Mouse (Mus musculus) left cerebral cortex, adult 2 months (tissue): ENCODE results near the gene Nrsn1. TPM values are rescaled to one million over a fixed set of nuclear protein-coding genes. Genes with fewer than 3 reads are reported as not detected.
"Not testable (repeated sequence)": the region's sequence is repeated elsewhere in the genome, so short reads cannot be mapped to it uniquely, and the experiment has no call there.

Experiments
- DNase-seq, 2 experiments: peaks; one replicate each; pipeline ENCODE4 v3.0.0; 2021 to 2022; ENCODE audit warnings: low spot score in 2 of 2, mixed read lengths in 1 of 2; ENCODE audit errors: extremely low spot score in 1 of 2
- H3K27ac ChIP-seq: fragments of 200-600 bp; 2 replicates; pipeline ENCODE4 v1.8.1; 2022
- H3K4me3 ChIP-seq: fragments of 200-600 bp; 2 replicates; pipeline ENCODE4 v1.8.1; 2022
- CTCF ChIP-seq: fragments of 200-600 bp; IDR thresholded peaks from 2 replicates; pipeline ENCODE4 v1.8.1; 2022; ENCODE audit warnings: antibody characterized with exemption, mild to moderate bottlenecking, moderate library complexity
- intact Hi-C: fragments of 180-260 bp; cut with DNase I; formaldehyde crosslinking; loops from one replicate; pipeline ENCODE4 v1.15.1; 2025
- long read RNA-seq, 2 experiments: library from polyadenylated mRNA; stranded (forward); transcript quantifications; one replicate each; pipeline ENCODE4 v2.0.0; 2021; ENCODE audit warnings: borderline mapping rate in 2 of 2
- total RNA-seq, 2 experiments: library from RNA; stranded (reverse); gene quantifications; 2 replicates each; pipeline ENCODE4 v1.2.3; 2021

Nrsn1 gene
- 100 to 1,000 TPM; 488 to 509 TPM for total RNA-seq
- long read RNA-seq, experiment 1, transcript Nrsn1-201 (4 exons, 2,222 nt) = major isoform, 1,093 of 1,155 reads
- long read RNA-seq, experiment 1, partial matches to known transcripts = 6 of 1,155 reads
- long read RNA-seq, experiment 1, other reads (novel, unspliced or antisense) = 56 of 1,155 reads
- long read RNA-seq, experiment 2, transcript Nrsn1-201 (4 exons, 2,222 nt) = major isoform, 821 of 871 reads
- long read RNA-seq, experiment 2, partial matches to known transcripts = 7 of 871 reads
- long read RNA-seq, experiment 2, other reads (novel, unspliced or antisense) = 42 of 871 reads

DNA sequence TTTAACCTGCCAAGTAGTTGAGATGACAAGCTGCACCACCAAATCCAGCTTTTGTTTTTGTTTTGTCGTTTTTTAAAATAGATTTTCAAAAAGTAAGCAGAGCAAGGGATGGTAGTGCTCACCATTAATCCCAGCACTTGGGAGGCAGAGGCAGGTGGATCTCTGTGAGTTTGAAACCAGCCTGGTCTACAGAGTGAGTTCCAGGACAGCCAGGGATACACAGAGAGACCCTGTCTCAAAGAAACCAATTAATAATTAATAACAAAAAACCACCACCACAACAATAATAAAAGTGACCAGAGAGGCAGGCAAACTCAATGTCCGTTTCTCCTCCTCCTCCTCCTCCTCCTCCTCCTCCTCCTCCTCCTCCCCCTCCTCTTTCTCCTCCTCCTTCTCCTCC lies at the start of gene Nrsn1:
Nrsn1 (minus strand) TSS at position 101 of the 400 bp plus-strand sequence.
- DNase-seq, intact Hi-C loops: not testable (repeated sequence)
- Histone ChIP-seq H3K27ac (peak within 1 kb of the TSS; percentile 76), H3K4me3 (peak within 1 kb of the TSS; percentile 62)

DNA sequence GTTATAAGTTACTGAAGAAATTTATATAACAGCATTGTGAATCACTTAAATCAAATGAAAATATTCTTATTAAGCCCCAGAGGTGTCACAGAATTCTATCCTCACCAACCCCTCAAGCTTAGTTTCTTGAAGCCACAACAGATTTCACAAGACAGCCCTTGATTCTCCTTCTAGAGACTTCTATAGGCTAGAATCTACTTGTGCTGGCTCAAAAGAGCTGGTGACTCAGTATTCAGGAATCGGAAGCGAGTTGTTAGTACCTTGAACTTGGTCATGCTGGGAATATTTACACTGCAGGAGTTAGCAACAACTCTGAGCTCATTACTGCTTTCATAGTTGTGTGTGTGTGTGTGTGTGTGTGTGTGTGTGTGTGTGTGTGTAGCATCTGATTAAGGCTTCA lies 41.8 kb upstream of the Nrsn1 start:
- TF ChIP-seq CTCF = no peak
- H3K4me3 ChIP-seq = no peak overlapping the region
- intact Hi-C loops = no loop called here
- no peak for DNase-seq
- no peak overlapping the region for H3K27ac ChIP-seq

DNA sequence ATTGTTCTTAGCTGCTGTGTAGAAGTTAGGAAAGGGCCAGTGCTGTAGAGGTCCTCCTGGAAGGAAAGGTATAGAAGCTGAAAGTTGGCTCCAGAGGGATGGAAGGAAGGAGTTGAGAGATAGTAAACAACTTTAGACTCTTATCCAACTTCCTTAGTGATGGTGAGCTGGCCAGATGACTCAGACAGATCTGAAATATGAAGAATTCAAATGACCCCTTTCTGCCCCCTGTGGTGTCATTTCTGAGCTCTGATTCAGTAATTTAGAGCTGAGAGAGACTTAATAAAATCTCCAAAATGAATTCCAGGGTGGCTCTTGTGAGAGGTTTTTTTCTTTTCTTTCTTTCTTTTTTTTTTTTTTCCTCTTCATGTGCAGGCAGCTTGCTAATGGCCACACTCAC lies 39.8 kb upstream of the Nrsn1 start:
- no peak for TF ChIP-seq CTCF

DNA sequence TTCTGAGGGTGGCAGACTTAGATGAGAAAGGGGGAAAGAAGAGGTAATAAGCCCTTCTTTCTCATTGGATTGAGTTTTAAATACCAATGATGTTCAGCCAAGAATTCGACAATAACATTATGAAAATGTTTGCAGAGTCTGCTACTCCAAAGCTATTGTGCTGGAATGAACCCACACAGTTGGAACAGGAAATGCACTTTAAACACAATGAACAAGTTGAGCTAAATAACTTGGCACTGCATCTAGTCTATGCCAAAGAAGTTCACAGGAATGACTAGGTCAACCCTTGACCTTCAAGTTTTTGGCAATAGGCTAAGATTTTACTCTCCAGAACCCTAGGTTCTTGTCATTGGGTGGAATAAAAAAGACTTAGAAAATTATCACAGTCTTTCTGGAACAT lies 18.4 kb upstream of the Nrsn1 start:
- intact Hi-C loops = no loop called here
- no peak for TF ChIP-seq CTCF
- H3K4me3 ChIP-seq = no peak overlapping the region
- DNase-seq = no peak
- no peak overlapping the region for H3K27ac ChIP-seq

More for the DNA sequence above, 39.8 kb upstream of the Nrsn1 start:
- H3K27ac ChIP-seq = no peak overlapping the region
- no peak overlapping the region for H3K4me3 ChIP-seq
- intact Hi-C loops = no loop called here
- no peak for DNase-seq

DNA sequence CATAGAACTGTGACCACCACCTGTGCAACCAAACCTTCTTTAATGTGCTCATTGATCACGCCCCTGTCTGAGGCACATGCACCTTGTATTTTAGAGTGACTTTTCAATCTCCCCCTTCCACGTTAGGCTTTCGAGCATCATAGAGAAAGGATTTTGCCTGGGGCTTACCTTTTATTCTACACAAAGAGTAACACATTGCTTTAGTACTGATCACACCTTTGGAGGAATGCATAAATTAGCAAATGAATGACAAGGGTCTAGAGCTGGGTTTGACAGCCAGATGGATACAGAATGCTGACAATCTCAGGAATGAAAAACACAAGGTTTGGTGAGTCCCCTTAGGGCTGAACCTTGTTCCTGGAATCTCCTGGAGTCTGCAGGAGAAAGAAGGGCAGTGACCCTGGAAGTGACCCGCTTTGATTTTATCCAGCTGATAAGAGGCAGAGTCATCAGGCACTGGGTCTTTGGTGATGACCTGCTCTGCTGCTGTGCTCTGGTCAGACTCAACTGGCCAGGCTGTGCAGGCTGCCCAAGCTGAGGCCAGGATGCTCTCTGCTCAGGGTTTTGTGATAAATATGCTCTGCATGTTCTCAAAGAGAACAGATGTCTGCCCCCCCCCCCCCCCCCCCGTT lies 4.7 kb upstream of the Nrsn1 start:
- H3K27ac ChIP-seq = no peak overlapping the region
- H3K4me3 ChIP-seq = no peak overlapping the region
- TF ChIP-seq CTCF = no peak
- no peak for DNase-seq
- intact Hi-C loops = no loop called here

DNA sequence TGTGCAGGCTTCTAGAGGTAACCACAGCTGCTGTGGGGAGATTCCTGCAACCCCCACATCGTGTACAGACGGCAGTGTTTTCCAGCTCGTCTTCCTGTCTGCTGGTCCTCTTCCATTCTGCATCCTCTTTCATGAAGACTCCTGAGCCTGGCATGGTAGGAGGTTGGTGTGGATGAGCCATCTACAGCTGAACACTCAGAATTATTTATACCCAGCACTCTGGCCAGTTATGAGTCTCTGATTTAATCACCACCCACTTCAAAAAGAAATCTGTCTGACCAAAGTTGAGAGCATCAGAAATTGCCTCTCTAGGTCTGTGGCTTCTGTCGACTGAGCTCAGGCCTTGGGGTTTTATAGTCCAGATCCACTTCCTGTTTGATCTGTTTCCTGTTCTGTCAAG lies 1.9 kb upstream of the Nrsn1 start:
- intact Hi-C loops = no loop called here
- TF ChIP-seq CTCF = no peak
- no peak for DNase-seq
- no peak overlapping the region for H3K27ac ChIP-seq
- H3K4me3 ChIP-seq = no peak overlapping the region

DNA sequence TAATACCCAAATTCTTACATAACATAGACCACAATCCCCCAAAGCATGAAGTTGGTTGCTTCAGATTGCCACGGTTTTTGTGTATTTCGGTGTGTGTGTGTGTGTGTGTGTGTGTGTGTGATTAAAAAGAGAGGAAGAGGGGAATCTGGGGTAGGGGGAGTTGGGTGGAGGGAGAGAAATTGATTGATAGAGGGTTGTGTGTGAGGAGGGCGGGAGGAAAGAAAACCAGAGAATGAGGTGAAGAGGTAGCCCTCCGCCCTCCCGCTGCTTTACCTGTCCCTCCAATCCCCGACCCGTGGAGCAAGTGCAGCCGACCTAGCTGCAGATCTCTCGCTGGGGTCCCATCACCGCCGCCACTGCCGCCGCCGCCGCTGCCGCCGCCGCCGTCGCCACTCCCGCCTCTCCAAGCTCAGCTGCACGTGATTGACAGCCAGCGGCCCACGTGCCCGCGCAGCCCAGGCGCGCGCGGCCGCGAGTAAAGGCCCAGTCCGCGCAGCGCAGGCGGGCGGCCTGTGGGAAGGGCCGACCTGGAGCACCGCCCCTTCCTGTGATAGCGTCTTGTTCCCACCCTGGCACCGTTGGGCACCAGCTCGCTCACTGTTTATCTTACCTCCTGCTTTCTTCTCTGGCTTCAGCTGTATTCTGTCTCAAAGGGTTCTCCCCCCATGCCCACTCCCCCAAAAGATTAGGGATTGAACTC lies 583 bp downstream of the Nrsn1 start:
- DNase-seq = peak; percentile 74 to 76
- TF ChIP-seq CTCF = no peak
- intact Hi-C loops = loop anchor here (5.0 kb wide), 1 partner anchor 72 kb away; no protein-coding TSS in a partner anchor
- Histone ChIP-seq H3K4me3 (peak overlapping the region; percentile 62), H3K27ac (peak overlapping the region; percentile 76)

DNA sequence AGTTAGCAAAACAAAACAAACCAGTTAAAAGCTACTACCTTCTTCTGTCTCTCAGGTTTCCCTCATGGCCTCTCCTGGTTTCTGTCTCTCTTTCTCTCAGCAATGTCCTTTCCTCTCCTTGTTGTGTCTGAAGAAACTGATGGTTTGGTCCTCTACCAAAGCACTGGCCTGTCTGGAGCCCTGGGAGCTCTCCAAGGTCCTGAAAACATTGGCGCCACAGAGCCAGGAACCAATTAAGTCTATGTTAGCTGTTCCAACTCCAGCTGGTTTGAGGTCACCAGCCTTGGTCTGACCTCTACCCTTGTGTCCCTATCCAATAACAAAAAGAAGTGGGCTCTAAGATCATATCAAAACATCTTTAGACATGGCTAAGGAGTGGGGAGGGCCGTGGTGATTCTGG lies 1.3 kb downstream of the Nrsn1 start:
- H3K27ac ChIP-seq = peak overlapping the region; percentile 61
- intact Hi-C loops = loop anchor here (5.0 kb wide), 1 partner anchor 72 kb away; no protein-coding TSS in a partner anchor
- TF ChIP-seq CTCF = no peak
- H3K4me3 ChIP-seq = peak overlapping the region; percentile 62
- peak in 1 of 2 experiments; percentile 29 for DNase-seq

DNA sequence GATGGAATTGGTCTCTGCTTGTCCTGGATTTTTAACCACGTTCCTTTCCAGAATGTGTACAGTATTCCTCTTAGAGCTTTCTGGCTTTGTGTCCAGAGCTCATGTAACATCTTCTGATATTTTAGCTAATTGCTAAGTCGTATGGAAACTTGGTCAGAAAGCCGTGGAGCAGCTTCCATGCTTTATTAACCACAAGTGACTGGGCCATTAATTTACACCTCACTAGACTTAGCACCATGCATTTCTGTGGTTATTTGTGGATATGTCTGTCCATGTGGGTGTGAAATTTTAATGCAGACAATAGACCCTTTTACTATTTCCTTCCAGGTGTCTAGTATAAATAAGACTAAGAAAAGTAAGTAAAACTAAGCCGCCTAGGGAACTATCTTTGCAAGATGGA lies 7.6 kb downstream of the Nrsn1 start:
- TF ChIP-seq CTCF = no peak
- intact Hi-C loops = no loop called here
- no peak for DNase-seq

DNA sequence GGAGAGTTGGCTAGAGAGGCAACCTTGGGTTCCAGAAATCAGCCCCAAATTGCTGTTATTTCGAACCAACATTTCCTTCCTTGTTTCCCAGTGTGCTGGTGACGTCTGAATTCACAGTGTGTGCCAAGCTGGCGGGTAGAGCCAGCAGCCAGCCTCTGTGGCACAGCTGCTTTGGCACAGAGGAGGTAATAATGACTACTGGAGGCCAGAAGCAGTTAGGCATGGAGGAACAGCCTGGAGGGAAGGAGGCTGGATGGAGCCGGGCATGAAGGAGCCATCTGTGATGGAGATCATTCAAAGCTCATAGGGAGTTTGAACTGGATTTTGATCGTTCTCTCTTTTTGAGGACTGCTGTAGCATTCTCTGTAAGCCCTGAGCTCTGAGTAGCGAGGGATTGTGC lies 12.7 kb downstream of the Nrsn1 start:
- TF ChIP-seq CTCF = no peak
- Histone ChIP-seq H3K27ac (no peak overlapping the region), H3K4me3 (no peak overlapping the region)
- intact Hi-C loops = no loop called here
- no peak for DNase-seq

More for the DNA sequence above, 7.6 kb downstream of the Nrsn1 start:
- no peak overlapping the region for H3K27ac ChIP-seq
- H3K4me3 ChIP-seq = no peak overlapping the region

DNA sequence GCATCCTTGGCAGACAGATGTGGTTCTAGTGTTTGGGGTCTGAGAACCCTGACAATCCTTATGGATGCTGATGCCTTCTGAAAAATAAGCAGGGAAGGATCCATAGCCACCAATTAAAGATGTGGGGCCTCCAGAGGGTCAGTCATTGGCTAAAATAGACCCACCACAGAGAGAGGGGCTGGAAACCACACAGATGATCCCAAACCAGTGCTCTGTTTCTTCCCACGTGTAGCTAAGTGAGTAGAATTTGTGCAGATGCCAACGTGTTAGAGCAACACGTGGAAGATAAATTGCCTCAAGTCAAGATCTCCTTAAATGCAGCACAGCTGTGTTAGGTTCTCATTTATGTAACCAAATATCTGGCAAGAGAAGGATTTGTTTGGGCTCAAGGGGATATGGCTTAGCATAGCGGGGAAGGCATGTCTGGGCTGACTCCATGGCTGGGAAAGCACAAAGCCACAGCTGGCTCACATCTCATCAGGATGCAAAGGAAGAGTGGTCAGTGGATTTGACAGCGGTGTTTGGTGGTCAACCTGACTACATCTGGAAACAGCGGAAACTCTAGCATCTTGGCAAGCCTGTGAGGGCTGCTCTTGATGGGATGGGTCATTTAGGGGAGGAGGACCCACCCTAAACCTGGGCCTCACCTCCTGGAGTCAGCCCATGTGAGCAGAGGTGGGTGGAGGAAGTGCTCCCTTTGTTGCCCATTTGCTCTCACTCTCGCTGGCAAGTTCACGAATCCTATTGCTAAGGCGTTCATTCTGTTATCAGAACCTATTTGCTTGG lies 15.6 kb downstream of the Nrsn1 start:
- no peak for DNase-seq
- no peak for TF ChIP-seq CTCF
- no peak overlapping the region for H3K4me3 ChIP-seq
- H3K27ac ChIP-seq = no peak overlapping the region
- intact Hi-C loops = loop anchor here (5.0 kb wide), 2 partner anchors 62 to 127 kb away; no protein-coding TSS in a partner anchor
